Mouse (Mus musculus): ENCODE data around the gene Ddx11. TPM values are rescaled to one million over a fixed set of nuclear protein-coding genes. Genes with fewer than 3 reads are reported as not detected.
A peak's percentile ranks its signal among the peaks of the same experiment; 100 is the strongest.

The Ddx11 gene
- 10 to 100 TPM; 16.8 to 85.3 (median 53.0) TPM for total RNA-seq (2018; cell fraction: chromatin; rRNA removed)
- total RNA-seq (2018; cell fraction: cytosol; rRNA removed): 10 to 100 TPM in 1 of 26 experiments, 1 to 10 TPM in 25; 3.3 to 11.0 (median 5.3) TPM
- 10 to 100 TPM in 25 of 26 experiments, 1 to 10 TPM in 1; 8.2 to 82.3 (median 22.4) TPM for total RNA-seq (2018; cell fraction: nucleus; rRNA removed)
- polyA plus RNA-seq (2018): 3.6 to 11.4 TPM (median 4.9 TPM) in 3 replicates

GRCm38 (mm10) chr17:66123066-66123815 lies at the start of gene Ddx11:
Gene Ddx11, plus strand, starts transcription at chr17:66123520.
- peaks cover 16% of the 10 kb centered on the region for H3K36me3 ChIP-seq (ENCODE audit: inconsistent target)
- 4% methylated on average over 45 of the region's 45 CpGs for WGBS (ENCODE audit: missing documents)
- peaks cover 17% of the 10 kb centered on the region for H3K79me2 ChIP-seq (ENCODE audit: inconsistent target)
- H3K27ac ChIP-seq: peak within 1 kb of the TSS; percentile 25
- H3K4me3 ChIP-seq (ENCODE audit: inconsistent target): peak within 1 kb of the TSS; percentile 71

GRCm38 (mm10) chr17:66073971-66074370 lies 49.3 kb upstream of the Ddx11 start:
- Histone ChIP-seq H3K79me2 (ENCODE audit: inconsistent target) (peaks cover 73% of the 10 kb centered on the region), H3K4me3 (ENCODE audit: inconsistent target) (no peak overlapping the region), H3K36me3 (ENCODE audit: inconsistent target) (no peaks in the 10 kb centered on the region), H3K27ac (no peak overlapping the region)
- 76% methylated on average over 7 of the region's 7 CpGs for WGBS (ENCODE audit: missing documents)

- Histone ChIP-seq H3K4me3 (ENCODE audit: inconsistent target) (peak overlapping the region; percentile 76), H3K79me2 (ENCODE audit: inconsistent target) (peaks cover 54% of the 10 kb centered on the region), H3K27ac (peak overlapping the region; percentile 29; the same call in 1 of the 2 replicates), H3K36me3 (ENCODE audit: inconsistent target) (peaks cover 8% of the 10 kb centered on the region; the same call in 1 of the 2 replicates)
- 0% methylated on average over 12 of the region's 12 CpGs for WGBS (ENCODE audit: missing documents)
Measured at GRCm38 (mm10) chr17:66075827-66076173, 47.5 kb upstream of the Ddx11 start.

GRCm38 (mm10) chr17:66076174-66076927 lies 47.0 kb upstream of the Ddx11 start:
- H3K79me2 ChIP-seq (ENCODE audit: inconsistent target): peaks cover 49% of the 10 kb centered on the region
- H3K36me3 ChIP-seq (ENCODE audit: inconsistent target): peaks cover 8% of the 10 kb centered on the region; the same call in 1 of the 2 replicates
- H3K27ac ChIP-seq: peak overlapping the region; percentile 29; the same call in 1 of the 2 replicates
- WGBS (ENCODE audit: missing documents): 2% methylated on average over 75 of the region's 95 CpGs
- H3K4me3 ChIP-seq (ENCODE audit: inconsistent target): peak overlapping the region; percentile 76

GRCm38 (mm10) chr17:66076934-66077333 lies 46.4 kb upstream of the Ddx11 start, which contains the start of gene Ankrd12:
Gene Ankrd12, minus strand, starts transcription at chr17:66077089.
- under 1% methylated on average over 45 of the region's 53 CpGs for WGBS (ENCODE audit: missing documents)
- Histone ChIP-seq H3K36me3 (ENCODE audit: inconsistent target) (peaks cover 8% of the 10 kb centered on the region; the same call in 1 of the 2 replicates), H3K4me3 (ENCODE audit: inconsistent target) (peak within 1 kb of the TSS; percentile 76), H3K79me2 (ENCODE audit: inconsistent target) (peaks cover 43% of the 10 kb centered on the region), H3K27ac (peak within 1 kb of the TSS; percentile 51)

- peak overlapping the region; percentile 51 for H3K27ac ChIP-seq
- H3K79me2 ChIP-seq (ENCODE audit: inconsistent target): peaks cover 38% of the 10 kb centered on the region
- H3K4me3 ChIP-seq (ENCODE audit: inconsistent target): peak overlapping the region; percentile 53
- WGBS (ENCODE audit: missing documents): under 1% methylated on average over 23 of the region's 23 CpGs
- H3K36me3 ChIP-seq (ENCODE audit: inconsistent target): peaks cover 8% of the 10 kb centered on the region; the same call in 1 of the 2 replicates
Measured at GRCm38 (mm10) chr17:66077437-66077850, 45.9 kb upstream of the Ddx11 start.

- no peak overlapping the region for H3K4me3 ChIP-seq (ENCODE audit: inconsistent target)
- no peaks in the 10 kb centered on the region; the same call in 1 of the 2 replicates for H3K79me2 ChIP-seq (ENCODE audit: inconsistent target)
- no peak overlapping the region for H3K27ac ChIP-seq
- 100% methylated on average over 1 of the region's 1 CpGs for WGBS (ENCODE audit: missing documents)
- H3K36me3 ChIP-seq (ENCODE audit: inconsistent target): peaks cover 51% of the 10 kb centered on the region
Measured at GRCm38 (mm10) chr17:66084486-66084885, 38.8 kb upstream of the Ddx11 start.

GRCm38 (mm10) chr17:66085038-66085437 lies 38.3 kb upstream of the Ddx11 start:
- Histone ChIP-seq H3K4me3 (ENCODE audit: inconsistent target) (no peak overlapping the region), H3K79me2 (ENCODE audit: inconsistent target) (peaks cover 4% of the 10 kb centered on the region; the same call in 1 of the 2 replicates), H3K27ac (no peak overlapping the region), H3K36me3 (ENCODE audit: inconsistent target) (peaks cover 45% of the 10 kb centered on the region)
- 83% methylated on average over 1 of the region's 1 CpGs for WGBS (ENCODE audit: missing documents)

GRCm38 (mm10) chr17:66090251-66090650 lies 33.1 kb upstream of the Ddx11 start:
- Histone ChIP-seq H3K79me2 (ENCODE audit: inconsistent target) (peaks cover 56% of the 10 kb centered on the region), H3K36me3 (ENCODE audit: inconsistent target) (peaks cover 32% of the 10 kb centered on the region), H3K27ac (no peak overlapping the region), H3K4me3 (ENCODE audit: inconsistent target) (no peak overlapping the region)

- WGBS (ENCODE audit: missing documents): 100% methylated on average over 2 of the region's 2 CpGs
- no peak overlapping the region for H3K27ac ChIP-seq
- peaks cover 21% of the 10 kb centered on the region; the same call in 1 of the 2 replicates for H3K36me3 ChIP-seq (ENCODE audit: inconsistent target)
Measured at GRCm38 (mm10) chr17:66091392-66091791, 31.9 kb upstream of the Ddx11 start.

GRCm38 (mm10) chr17:66092065-66092464 lies 31.3 kb upstream of the Ddx11 start:
- H3K27ac ChIP-seq: no peak overlapping the region
- no peak overlapping the region for H3K4me3 ChIP-seq (ENCODE audit: inconsistent target)
- peaks cover 14% of the 10 kb centered on the region; the same call in 1 of the 2 replicates for H3K36me3 ChIP-seq (ENCODE audit: inconsistent target)
- 92% methylated on average over 2 of the region's 2 CpGs for whole genome bisulfite sequencing (ENCODE audit: missing documents)
- peaks cover 74% of the 10 kb centered on the region for H3K79me2 ChIP-seq (ENCODE audit: inconsistent target)

More at GRCm38 (mm10) chr17:66091392-66091791, 31.9 kb upstream of the Ddx11 start:
- Histone ChIP-seq H3K4me3 (ENCODE audit: inconsistent target) (no peak overlapping the region), H3K79me2 (ENCODE audit: inconsistent target) (peaks cover 68% of the 10 kb centered on the region)

- Histone ChIP-seq H3K27ac (no peak overlapping the region), H3K36me3 (ENCODE audit: inconsistent target) (peaks cover 9% of the 10 kb centered on the region; the same call in 1 of the 2 replicates), H3K4me3 (ENCODE audit: inconsistent target) (no peak overlapping the region), H3K79me2 (ENCODE audit: inconsistent target) (peaks cover 80% of the 10 kb centered on the region)
- WGBS (ENCODE audit: missing documents): 85% methylated on average over 3 of the region's 3 CpGs
Measured at GRCm38 (mm10) chr17:66092664-66093063, 30.7 kb upstream of the Ddx11 start.

GRCm38 (mm10) chr17:66100566-66101379 lies 22.5 kb upstream of the Ddx11 start:
- peak overlapping the region; percentile 81 for H3K4me3 ChIP-seq (ENCODE audit: inconsistent target)
- peak overlapping the region; percentile 22; the same call in 1 of the 2 replicates for H3K27ac ChIP-seq
- peaks cover 52% of the 10 kb centered on the region for H3K79me2 ChIP-seq (ENCODE audit: inconsistent target)
- WGBS (ENCODE audit: missing documents): 0% methylated on average over 41 of the region's 41 CpGs
- H3K36me3 ChIP-seq (ENCODE audit: inconsistent target): no peaks in the 10 kb centered on the region

Data from macrophage (primary cell).